Mouse (Mus musculus) c-Kit-negative CD71-positive TER-119-positive erythroid progenitor cells, embryonic 14.5 days (primary cell): ENCODE data around the gene Dennd1c.

ENCODE experiments used
- DNase-seq: peaks from one replicate; pipeline ENCODE4 v3.0.0-alpha.2; 2013; ENCODE audit warnings: low read depth, low spot score

Gene Dennd1c

DNA sequence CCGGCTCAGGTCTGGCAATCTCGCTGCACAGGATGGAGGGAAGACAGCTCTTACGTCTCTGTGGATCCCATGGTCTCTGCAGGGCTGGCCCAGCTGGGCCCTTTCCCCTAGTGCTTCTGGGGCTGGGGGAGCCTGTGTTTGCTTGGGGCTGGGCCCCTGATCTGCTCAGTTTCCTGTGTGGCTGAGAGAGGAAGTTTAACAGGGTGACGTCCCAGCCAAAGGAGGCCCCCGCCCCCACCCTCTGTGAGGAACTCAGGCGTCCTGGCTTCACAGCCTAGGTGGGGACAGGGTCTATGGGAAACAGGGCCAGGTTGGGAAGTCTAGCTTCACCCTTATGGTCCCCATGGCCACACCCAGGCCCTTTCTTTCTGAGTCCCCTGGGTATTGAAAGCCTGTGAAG is at the start of gene Dennd1c:
Dennd1c (minus strand) TSS at position 179 of the 400 bp plus-strand sequence.
- no peak for DNase-seq

DNA sequence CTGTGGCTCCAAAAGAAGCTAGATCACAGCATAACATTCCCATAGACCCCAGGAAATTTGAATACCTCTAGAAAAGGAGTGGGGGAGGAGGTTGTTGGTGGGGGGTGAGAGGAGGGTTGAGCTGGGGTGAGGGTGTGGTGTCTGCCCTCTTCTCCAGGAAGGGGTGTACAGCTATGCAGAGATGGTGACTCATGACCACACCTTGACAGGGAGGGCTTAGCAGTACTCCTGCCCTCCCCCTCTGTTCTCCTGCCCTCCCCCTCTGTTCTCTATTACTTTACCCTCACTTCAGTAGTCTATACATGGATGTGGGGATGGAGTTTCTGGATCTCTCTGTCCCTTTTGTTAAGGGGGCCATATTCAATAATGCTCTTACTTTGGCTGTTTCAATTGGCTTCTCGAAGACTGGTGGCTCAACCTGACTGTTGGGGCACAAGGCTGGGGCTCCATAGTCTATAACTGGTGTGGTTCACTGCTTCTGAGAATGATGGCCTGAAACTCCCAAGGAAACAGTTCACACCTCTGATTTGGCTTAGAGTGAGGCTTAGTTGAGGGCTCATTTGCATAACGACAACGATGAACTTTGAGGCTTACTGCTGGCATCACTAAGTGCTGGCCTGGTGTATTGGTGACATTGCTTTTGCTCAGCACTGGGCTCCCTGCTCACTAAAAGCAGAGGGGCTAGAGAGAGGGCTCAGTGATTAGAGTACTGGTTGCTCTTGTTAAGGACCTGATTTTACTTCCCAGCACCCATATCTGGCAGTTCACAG is 47.7 kb upstream of the Dennd1c start:
- DNase-seq: no peak

DNA sequence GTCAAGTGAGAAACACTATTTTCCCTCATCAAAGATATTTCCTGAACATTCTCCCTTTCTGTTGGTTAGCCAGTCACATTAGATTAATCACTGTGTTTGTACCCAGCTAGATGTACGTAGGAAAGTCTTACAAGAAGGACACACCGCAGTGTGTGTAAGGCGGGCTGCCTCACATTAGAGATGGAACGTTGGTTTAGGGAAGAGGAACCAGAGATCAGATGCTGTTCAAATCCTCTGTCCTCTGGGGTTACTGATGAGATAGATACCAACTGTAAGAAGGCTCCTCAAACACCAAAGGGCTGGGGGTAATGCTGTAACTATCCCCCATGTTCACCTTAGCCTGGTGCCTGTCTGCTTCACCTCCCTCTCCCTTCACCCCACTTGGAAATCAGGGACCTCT is 46.5 kb upstream of the Dennd1c start:
- no peak for DNase-seq

DNA sequence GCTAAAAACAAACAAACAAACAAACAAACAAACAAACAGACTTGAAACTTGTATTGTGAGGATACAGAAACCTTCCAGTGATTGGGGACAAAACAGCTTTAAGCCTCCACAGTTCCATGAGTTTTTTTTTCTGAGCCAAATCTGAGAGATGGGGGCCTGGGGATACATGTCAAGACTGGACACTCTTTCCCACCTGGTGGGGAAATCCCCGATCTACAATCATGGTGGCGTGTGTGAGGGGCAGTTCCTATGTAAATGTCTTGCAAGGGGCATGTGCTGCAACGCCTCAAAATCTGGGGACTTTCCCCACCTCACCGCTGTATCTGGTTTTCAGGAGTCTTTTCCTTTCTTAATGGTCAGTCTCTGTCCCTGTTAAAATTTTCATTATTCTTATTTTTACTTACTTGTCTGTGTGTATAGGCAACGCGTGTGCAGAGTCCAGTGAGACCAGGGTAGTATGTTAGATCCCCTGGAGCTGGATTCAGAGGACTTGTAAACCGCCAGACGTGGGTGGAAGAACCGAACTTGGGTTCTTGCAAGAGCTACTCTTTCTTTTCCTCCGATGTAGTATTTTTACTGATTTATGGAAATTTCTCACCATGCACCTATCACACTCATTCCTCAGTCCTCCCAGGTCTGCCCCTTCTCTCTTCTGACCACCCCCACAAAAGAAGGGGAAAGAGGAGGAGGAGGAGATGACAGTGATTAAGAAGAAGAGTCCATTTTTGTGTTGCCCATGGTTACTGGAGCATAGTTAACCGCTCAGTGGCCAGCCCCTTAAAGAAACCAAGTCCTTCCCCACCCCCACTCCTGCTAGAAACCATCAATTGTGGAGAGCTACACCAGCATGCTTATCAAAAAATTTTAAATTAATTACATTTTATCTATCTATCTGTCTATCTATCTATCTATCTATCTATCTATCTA is 45.1 kb upstream of the Dennd1c start:
- DNase-seq: no peak

DNA sequence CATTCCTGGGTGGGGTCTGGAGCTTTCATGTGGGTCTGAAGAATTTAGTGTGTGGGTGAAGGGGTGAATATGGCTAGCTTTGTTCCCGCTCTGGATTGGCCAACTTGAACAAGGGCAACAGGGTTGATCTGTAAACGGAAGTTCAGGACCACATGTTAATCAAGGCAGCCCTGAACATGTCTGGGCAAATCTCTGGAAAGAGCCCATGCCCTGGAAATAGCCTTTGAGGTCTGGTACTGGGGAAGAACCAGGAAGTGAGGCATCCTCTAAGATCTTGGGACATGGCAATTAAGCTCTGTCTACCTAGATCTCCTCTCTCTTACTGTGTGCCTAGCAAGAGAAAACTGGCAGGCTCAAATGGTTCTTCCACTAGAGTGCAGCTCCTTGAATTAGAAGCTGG is 43.5 kb upstream of the Dennd1c start:
- DNase-seq: no peak

DNA sequence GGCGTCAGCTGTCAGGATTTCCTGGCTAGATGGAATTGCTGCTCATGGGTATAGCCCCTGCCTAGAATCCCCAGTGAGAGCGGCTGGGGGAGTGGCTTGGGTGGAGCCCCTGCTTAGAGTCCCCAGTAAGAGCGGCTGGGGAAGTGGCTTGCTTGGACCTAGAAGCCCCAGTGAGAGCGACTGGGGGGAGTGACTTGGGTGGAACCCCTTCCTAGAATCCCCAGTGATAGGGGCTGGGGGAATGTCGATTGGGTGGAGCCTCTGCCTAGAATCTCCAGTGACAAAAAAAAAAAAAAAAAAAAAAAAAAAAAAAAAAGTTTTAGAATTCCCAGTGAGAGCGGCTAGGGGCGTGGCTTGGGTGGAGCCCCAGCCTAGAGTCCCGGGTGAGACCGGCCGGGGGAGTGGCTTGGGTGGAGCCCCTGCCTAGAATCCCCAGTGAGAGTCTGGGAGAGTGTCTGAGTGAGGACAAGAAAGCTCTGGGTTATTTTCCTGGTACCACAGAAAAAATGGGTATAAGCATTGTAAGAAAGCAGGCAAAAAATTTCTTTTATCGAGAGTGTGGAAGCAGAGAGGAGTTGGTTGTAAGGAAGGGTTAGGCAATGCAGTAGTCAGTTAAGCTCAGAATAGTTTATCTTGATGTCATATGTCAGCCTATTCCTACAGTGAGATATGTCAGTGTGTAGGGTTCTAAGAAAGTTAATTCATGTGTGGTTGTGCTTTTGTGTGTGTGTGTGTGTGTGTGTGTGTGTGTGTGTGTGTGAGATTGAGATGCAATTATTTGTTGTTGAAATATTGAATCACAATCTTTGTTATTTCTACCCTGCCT is 40.4 kb upstream of the Dennd1c start:
- DNase-seq: no peak

DNA sequence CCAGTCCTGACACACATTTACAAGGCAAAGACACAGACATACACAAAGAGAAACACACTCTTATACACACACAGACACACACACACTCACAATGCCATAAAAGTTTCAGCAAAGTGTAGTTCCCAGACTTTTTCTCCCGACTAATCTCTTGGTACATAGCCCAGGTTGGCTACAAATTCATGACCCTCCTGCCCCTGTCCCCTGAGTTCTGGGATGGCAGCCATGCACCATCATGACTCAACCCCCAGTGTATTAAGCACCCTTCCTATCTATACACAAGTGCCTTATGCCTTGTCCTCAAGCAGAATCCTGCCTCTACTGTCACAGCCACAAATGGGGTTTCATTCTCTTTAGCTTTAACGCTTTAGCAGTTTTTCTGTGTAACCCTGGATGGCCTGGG is 38.5 kb upstream of the Dennd1c start:
- no peak for DNase-seq

DNA sequence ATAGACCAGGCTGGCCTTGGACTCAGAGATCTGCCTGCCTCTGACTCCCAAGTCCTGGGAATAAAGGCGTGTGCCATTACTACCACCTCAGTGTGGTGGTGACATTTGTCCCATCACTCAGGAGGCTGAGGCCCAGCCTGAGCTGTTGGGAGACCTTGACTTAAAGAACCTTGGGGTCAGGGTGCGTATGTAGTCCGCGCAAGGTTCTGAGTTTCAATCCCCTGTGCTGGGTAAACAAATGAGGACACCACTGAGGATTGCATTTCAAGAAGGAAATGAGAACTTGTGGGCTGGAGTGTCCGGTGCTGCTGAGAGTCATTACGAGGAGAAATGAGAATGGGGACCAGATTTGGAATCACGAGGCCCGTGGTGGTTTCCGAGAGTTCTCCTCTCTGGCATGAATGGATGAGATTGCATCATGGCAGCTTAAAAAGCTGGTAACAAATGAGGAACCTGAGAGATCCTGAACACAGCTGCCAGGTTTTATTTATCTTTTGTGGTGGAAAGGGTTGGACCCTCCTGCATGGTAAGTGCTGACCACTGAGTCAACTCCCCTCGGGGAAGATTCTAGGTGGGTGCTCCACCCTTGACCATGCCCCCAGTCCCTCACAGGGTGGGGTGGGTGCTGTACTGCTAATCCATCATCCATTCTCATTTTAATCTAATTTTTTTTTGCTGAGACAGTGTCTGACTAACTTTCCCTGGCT is 34.6 kb upstream of the Dennd1c start:
- DNase-seq: no peak

DNA sequence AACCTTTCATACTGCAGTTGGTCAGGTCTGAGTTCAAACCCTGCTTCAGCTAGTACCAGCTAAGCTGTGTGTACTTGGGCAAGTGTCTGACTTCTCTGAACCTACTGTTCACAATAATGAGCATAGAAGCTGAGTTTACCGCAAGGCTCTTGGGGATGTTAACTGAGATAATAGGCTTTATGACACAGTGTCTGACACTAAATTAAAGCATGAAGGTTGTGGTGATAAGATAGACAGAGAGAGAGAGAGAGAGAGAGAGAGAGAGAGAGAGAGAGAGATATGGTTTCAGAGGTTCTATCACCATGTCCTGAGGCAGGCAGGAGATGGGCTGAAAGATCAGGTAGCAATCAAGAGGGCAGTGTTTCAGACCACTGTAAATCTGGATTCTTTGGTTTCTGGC is 31.7 kb upstream of the Dennd1c start:
- no peak for DNase-seq

DNA sequence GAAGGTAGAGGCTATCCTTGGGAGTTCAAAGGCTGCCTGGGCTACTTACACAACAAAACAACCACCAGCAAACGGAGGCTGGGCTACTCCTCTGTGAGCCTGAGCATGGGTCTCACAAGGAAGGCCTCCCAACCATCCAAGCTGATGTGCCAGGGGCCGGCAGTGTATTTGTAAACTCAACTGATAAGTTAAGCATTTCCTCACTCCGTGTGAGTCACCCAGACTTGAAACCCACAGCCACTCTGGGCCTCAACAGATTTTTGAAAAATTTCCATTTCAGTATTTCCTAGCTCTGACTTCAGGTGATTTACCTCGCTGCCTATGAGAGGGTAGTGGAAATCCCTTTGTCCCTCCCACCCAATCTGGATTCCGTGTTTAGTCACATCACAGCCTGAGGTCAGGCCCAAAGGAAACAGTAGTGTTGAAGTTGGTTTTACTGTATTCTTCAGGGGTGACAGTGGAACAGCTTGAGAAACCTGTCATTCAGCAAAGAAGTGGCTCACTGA is 30.4 kb upstream of the Dennd1c start:
- DNase-seq: no peak

DNA sequence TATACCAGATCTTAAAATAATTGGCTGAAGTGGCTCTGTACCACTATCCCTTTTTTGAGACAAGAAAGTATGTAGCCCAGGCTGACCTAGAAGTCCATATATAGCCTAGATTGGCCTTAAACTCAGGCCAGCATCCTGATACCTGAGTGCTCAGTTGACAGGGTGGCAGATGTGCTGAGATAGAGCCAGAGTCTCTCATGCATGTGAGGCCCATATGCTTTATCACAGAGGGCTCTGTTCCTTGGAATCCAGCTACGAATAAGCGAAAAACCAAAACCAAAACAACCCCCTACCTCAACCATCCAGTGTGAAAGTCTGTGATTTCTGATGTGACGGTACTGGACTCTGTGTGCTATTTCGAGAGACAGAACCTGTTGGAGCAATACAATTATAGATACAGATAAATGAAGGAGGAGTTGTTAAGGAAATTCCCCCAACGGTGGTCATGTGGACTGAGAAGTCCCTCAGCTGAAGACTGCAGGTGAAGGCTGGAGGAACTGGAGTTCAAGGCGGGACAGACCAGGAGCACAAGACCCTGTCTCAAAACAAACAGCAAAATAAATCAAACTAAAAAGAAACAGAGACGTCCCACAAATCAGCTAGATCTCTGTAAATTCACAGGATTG is 29.8 kb upstream of the Dennd1c start:
- no peak for DNase-seq

DNA sequence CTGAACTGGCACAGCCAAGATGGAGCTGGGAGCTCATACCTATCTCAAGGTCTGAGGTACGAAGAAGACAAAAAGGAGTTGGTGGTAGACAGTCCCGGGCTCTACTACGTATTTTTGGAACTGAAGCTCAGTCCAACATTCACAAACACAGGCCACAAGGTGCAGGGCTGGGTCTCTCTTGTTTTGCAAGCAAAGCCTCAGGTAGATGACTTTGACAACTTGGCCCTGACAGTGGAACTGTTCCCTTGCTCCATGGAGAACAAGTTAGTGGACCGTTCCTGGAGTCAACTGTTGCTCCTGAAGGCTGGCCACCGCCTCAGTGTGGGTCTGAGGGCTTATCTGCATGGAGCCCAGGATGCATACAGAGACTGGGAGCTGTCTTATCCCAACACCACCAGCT is 28.8 kb upstream of the Dennd1c start:
- no peak for DNase-seq

DNA sequence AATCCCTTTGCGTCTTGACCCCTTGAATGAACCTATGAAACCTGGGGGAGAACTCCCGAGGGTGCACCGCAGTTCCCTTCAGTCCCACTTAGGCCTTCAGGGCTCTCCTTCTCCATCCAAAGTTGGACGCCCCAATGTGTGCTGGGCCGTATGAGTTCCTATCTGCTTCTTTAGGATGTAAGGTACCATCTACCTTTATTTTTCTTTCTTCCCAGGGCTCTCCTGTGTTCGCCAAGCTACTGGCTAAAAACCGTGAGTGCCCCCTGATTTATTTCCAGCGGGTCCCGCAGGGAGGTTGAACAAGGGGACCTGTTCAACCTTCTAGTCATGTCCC is 27.7 kb upstream of the Dennd1c start:
- no peak for DNase-seq

DNA sequence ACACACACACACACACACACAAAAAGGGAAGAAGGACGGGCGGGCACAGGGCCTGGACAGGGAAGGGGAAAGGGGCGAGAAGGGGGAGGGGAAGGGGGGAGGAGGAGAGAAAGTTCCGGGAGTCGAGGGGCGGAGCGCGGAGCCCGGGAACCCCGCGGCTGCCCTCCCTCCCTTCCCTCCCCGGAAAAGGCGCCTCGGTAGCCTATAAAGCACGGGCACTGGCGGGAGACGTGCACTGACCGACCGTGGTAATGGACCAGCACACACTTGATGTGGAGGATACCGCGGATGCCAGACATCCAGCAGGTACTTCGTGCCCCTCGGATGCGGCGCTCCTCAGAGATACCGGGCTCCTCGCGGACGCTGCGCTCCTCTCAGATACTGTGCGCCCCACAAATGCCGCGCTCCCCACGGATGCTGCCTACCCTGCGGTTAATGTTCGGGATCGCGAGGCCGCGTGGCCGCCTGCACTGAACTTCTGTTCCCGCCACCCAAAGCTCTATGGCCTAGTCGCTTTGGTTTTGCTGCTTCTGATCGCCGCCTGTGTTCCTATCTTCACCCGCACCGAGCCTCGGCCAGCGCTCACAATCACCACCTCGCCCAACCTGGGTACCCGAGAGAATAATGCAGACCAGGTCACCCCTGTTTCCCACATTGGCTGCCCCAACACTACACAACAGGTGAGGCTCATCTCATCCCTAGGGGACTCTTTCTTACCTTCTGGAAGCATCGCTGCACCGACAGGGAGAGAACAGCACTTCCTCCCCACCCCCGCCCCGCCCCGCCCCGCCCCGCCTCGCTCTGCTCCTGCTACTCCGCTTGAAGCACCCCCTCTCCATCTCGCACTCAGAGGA is 27.1 kb upstream of the Dennd1c start, which contains the start of gene Tnfsf9:
Tnfsf9 (plus strand) TSS at position 145 of the 854 bp plus-strand sequence.
- no peak for DNase-seq

DNA sequence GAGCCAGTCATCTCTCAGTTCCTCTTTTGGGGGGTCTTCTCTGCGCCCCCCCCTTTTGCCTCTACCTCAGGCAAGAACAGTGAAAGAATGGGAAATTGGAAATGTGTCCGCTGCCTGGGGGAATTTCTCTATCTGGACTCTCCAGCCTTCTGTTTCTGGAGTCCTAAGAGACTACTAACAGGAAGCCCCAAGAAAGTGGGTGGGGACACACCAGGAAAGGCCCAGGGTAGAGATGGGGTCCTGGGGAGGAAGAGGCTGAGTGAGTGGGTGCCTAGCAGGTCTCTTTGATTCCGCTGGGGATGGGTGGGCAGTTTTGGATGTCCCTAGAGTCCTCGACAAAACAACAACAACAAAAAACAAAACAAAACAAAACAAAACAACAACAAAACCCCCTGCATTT is 26.2 kb upstream of the Dennd1c start:
- no peak for DNase-seq

DNA sequence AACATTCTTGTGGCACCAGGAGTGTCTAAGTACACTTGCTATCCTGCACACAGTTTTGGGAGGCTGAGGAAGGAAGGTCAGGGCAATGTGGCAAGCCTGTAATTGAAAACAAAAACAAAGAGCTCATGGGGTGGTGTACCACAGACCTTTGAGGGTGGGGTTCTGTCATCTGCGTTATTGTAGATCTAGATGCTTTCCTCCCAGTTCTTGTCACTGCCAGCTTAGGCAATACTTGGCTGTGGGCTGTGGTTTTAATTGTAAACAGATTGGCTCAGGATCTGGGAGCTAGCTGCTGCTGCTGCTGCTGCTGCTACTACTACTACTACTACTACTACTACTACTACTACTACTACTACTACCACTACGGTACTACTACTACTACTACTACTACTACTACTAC is 24.0 kb upstream of the Dennd1c start:
- no peak for DNase-seq

DNA sequence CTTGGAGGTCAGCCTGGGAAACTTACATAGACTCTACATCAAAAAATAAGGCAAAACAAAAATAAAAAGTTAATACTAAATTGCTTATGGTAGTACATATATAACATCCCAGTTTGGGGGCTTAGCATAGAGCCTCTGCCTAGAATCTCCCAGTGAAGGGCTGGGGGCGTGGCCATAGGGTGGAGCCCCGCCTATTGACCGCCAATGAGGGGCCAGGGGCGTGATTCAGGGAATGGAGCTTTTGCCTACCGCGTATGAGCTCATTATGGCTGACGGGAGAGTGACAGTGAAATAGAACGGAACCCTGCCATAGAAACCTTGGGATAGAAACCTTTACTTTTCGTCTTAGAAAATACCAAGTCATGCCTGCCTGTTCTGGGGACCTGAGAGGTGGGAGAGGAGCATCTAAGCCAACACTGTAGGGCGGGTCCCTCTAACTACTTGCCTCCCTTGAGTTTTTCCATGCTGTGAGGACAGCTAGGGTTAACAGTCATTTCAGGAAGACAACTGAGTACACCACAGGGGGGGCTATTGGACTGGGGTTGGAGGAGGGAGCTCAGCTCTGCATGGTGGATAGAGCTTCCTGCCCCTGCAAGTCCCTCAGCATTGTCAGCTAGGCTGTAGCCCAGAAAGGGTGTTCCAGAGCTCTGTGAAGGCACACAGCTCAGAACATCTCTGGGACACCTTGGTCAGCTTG is 21.5 kb upstream of the Dennd1c start:
- no peak for DNase-seq

DNA sequence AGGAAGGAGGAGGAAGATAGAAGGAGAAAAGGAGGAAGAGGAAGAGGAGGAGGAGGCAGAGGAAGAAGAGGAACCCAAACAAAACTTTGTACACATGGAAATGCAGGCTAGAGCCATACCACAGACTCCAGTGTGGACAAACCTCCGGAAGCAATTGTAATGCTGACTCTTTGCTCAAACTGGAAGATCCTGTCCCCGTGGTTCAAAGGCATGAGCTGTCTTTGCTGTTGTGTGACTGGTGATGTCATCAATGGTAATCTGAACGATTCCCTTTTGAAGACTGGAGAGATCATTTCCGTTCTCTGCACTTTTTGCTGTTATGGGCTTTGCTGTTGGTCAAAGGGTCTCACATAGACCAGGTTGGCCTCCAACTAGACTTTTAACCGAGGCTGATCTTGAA is 20.0 kb upstream of the Dennd1c start:
- no peak for DNase-seq

DNA sequence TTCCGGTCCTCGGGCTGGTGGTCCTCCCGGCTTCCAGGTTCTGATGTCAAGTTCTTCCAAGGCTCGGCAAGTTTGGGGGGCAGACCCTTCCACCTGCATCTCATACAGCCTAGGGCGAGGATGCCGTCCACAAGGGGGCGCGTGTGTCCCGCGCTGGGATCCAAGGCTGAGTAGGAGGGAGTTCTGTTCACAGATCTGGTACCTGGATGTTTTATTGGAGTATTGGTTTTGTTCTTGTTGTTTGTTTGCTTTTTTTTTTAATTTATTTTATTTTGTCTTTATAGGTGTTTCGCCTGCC is 18.3 kb upstream of the Dennd1c start:
- DNase-seq: peak; percentile 20
